Mouse (Mus musculus) hindbrain, embryonic 10.5 days (tissue): ENCODE measurements around the gene Shc1. TPM values are rescaled to one million over a fixed set of nuclear protein-coding genes. Genes with fewer than 3 reads are reported as not detected.

Experiments used
- DNase-seq: peaks from one replicate; pipeline ENCODE4 v3.0.0-alpha.2; 2017; ENCODE audit warnings: low spot score
- H3K27ac ChIP-seq: fragments of 300-500 bp; sonication (generic); 2 replicates; pipeline ENCODE4 v1.5.1; 2016; ENCODE audit warnings: mild to moderate bottlenecking, moderate library complexity
- H3K27me3 ChIP-seq: fragments of 300-500 bp; sonication (generic); 2 replicates; pipeline ENCODE4 v1.6.1; 2016; ENCODE audit warnings: mild to moderate bottlenecking; ENCODE audit not compliant: poor library complexity, insufficient read depth, severe bottlenecking
- H3K36me3 ChIP-seq: fragments of 300-500 bp; sonication (generic); 2 replicates; pipeline ENCODE4 v1.6.1; 2016; ENCODE audit warnings: mild to moderate bottlenecking, moderate library complexity
- H3K4me1 ChIP-seq: fragments of 300-500 bp; sonication (generic); replicated peaks from 2 replicates; pipeline ENCODE4 v1.6.1; 2016; ENCODE audit warnings: mild to moderate bottlenecking
- H3K4me3 ChIP-seq: fragments of 300-500 bp; sonication (generic); 2 replicates; pipeline ENCODE4 v1.5.1; 2016; ENCODE audit warnings: mild to moderate bottlenecking, moderate library complexity
- H3K9me3 ChIP-seq: fragments of 300-500 bp; sonication (generic); 2 replicates; pipeline ENCODE4 v1.6.1; 2016; ENCODE audit warnings: mild to moderate bottlenecking, moderate library complexity
- WGBS: fragments of 180-500 bp; shearing (Covaris S2); methylation state at CpG from one replicate; pipeline ENCODE4 v1.1.7; 2016; 5-methylcytosine and 5-hydroxymethylcytosine counted together
- polyA plus RNA-seq: library from polyadenylated mRNA; unstranded; fragments of >200 nt; fragmentation: Nextera tagmentation; extraction: Ambion mirVana; gene quantifications from 2 replicates; pipeline ENCODE4 v1.2.1, GENCODE M21; 2016

Shc1 gene
- polyA plus RNA-seq, 1 experiment from 2014 or later, result 58.3 TPM

DNA sequence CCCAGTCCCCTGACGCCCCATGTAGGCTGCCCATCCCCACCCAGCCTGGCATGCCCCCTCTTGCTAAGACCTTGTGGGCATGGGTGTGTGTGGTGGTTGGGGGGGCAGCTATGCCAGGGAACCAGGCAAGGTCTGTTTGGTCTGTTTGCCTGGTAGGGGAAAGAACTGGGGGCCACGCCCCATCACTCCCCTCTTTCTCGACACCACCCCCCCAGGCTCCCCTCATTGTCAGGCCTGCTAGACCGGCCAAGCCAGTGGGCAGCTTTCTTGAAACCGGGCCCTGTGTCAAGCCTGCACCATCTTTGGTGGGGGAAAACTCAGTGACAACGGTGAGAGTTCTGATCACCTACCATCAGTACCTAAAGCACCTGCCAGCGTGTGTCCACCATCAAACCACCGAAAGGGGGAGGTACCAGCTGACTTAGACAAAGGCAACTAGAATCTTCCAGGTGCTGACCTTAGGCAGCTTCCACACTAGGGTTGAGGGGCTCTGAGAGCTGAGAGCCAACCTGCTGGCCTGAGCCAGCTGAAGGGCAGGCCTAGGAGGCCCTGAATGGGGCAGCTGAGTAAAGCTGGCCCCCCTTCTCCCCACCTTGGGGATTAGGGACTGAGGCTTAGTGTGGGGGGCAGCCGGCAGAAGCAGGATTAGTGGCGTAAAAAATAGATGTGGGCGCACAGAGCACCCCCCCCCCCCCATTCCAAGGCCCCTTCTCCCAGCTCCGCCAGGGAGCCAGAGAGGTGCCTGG, 33.7 kb upstream of the Shc1 start:
- Histone ChIP-seq H3K27me3 (peaks cover 6% of the 10 kb centered on the region; the same call in 1 of the 2 replicates), H3K36me3 (peaks cover 16% of the 10 kb centered on the region; the same call in 1 of the 2 replicates), H3K27ac (peak overlapping the region; percentile 50), H3K9me3 (no peaks in the 10 kb centered on the region), H3K4me1 (peaks cover 48% of the 10 kb centered on the region), H3K4me3 (peak overlapping the region; percentile 2; the same call in 1 of the 2 replicates)
- WGBS, result 70% methylated on average over 12 of the region's 12 CpGs
- no peak for DNase-seq

DNA sequence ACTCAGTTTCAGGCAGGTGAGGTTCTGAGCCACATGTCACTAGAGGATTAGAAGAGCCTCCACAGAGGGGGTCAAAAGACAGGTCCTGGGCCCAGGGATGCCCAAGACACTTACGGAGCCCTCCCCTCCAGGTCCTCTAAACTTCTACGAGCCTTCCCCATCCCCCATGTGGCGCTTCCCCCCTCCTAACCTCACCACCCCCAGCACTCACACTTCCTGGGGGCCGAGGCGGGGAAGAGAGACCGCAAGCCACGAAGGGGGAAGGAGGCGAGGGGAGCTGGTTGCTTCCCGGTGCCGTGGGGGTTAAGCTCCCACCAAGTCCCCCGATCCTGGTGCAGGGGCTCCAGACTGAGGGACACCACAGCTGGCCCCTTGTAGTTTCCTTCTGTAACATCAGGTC, 32.8 kb upstream of the Shc1 start:
- Histone ChIP-seq H3K9me3 (no peaks in the 10 kb centered on the region), H3K36me3 (peaks cover 8% of the 10 kb centered on the region; the same call in 1 of the 2 replicates), H3K27ac (no peak overlapping the region), H3K4me1 (peaks cover 48% of the 10 kb centered on the region), H3K4me3 (no peak overlapping the region), H3K27me3 (peaks cover 11% of the 10 kb centered on the region)
- 43% methylated on average over 11 of the region's 11 CpGs for WGBS
- DNase-seq, result no peak

DNA sequence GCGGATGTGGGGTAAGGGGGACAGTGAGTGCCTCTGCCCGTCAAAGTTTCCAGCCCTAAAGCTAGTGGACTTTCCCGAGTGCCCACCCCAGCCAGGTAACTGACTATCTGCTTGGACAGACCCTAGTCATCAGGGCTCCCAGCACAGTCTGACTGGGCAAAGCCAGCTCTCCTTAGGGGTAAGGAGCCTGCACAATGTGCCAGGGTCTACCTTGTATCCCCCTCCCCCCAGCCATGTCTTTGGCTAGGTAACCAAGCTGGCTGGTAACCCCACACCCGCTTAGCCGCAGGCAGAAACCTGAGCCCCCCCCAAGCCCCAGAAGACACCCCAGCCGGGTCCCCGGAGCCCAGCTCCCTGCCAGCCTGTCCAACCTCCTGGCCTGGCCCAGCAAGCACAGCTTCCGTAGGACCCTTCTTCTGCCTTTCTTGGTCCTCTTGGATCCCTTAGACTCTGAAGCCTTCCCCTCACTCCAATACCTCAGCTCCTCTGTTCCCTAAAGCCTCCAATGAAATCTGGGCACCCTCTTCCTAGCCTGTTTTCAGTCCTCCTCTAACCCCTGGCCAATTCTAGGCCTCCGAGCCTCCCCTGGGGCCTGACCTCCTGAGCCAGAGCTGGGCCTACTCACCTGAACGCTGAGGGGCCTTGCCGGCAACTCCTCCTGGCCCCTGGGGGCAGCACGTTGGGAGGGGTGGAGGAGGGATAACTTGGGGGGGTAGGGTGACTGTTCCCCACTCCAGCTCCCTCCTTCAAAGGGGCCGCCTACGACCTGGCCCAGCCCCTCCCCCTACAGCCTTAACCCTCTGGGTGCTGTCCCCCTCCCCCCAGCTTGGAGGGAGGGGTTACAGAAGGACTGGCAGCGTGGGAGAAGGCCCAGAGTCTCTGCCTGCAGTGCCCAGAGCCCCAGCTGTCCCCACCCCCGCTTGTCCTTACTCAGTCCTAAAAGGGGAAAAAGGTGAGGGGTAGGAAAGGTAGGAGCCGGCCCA, 31.5 kb upstream of the Shc1 start:
- no peaks in the 10 kb centered on the region for H3K9me3 ChIP-seq
- 45% methylated on average over 17 of the region's 17 CpGs for WGBS
- no peak for DNase-seq
- H3K27me3 ChIP-seq, result peaks cover 23% of the 10 kb centered on the region
- peaks cover 61% of the 10 kb centered on the region for H3K4me1 ChIP-seq
- H3K4me3 ChIP-seq, result no peak overlapping the region; the same call in 1 of the 2 replicates
- no peaks in the 10 kb centered on the region for H3K36me3 ChIP-seq
- peak overlapping the region; percentile 36 for H3K27ac ChIP-seq

DNA sequence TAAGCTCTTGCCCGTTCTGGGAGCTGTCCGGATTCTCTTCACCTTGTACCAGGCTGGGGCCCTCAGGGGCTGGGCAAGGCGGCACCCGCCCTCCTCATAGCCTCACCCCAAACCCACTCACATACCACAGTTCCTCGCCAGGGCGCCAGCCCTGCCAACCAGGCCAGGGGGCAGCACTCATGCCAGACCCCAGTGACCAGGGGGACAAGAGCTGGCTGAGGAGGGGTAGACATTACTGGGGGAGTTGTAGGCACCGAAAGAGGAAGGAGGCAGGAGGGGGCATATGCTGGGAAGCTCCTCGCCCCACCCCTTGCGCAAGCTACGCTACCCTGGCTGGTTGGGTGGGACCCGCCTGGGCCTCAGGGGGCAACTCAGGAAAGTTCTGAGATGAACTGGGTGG, 30.6 kb upstream of the Shc1 start:
- H3K4me1 ChIP-seq, result peaks cover 70% of the 10 kb centered on the region
- H3K9me3 ChIP-seq, result no peaks in the 10 kb centered on the region

DNA sequence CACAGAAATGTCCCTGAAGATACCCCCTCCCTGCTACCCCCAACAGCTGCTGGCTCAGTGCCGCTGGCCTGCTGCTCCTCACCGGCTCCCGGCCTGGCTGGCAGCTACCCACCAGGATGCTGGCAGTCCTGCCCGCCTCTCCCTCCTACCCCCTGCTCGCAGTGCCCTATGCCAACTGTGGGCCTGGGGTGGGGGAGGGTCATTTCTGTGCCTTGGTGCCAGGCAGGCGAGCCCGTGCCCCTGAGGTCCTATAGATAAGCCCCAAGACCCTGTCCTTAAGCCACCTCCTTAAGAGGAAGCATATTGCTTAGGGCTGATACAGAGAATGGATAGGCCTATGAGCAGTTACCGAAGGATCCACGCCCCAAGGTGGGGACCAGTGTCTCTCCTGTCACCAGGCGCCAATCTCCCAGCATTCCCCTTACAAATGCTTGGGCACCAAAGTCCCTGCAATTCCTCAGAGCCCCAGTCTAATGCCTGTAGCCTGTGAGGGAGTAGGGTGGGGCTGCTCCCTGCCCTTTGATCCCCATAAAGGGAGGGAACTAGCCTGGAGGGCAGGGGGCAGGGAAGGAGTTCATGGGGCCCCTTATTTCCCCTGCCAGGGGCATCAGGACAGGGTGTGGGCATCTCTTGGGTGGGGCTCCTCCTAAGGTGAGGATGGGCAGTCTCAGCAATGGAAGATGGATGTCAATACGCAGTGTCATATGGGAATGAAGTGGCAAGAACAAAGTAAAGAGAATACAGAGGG, 29.9 kb upstream of the Shc1 start:
- H3K27me3 ChIP-seq, result peaks cover 38% of the 10 kb centered on the region
- H3K9me3 ChIP-seq, result no peaks in the 10 kb centered on the region
- H3K36me3 ChIP-seq, result no peaks in the 10 kb centered on the region
- H3K27ac ChIP-seq, result 0 out of 2 replicates have a peak overlapping the region, but pooled peaks have one; percentile 42
- DNase-seq, result no peak
- WGBS, result 77% methylated on average over 11 of the region's 11 CpGs
- H3K4me3 ChIP-seq, result no peak overlapping the region
- H3K4me1 ChIP-seq, result peaks cover 77% of the 10 kb centered on the region

More for the DNA sequence above, 30.6 kb upstream of the Shc1 start:
- DNase-seq, result no peak
- H3K36me3 ChIP-seq, result no peaks in the 10 kb centered on the region
- peaks cover 32% of the 10 kb centered on the region for H3K27me3 ChIP-seq
- H3K4me3 ChIP-seq, result no peak overlapping the region
- WGBS, result 77% methylated on average over 11 of the region's 11 CpGs
- H3K27ac ChIP-seq, result no peak overlapping the region

DNA sequence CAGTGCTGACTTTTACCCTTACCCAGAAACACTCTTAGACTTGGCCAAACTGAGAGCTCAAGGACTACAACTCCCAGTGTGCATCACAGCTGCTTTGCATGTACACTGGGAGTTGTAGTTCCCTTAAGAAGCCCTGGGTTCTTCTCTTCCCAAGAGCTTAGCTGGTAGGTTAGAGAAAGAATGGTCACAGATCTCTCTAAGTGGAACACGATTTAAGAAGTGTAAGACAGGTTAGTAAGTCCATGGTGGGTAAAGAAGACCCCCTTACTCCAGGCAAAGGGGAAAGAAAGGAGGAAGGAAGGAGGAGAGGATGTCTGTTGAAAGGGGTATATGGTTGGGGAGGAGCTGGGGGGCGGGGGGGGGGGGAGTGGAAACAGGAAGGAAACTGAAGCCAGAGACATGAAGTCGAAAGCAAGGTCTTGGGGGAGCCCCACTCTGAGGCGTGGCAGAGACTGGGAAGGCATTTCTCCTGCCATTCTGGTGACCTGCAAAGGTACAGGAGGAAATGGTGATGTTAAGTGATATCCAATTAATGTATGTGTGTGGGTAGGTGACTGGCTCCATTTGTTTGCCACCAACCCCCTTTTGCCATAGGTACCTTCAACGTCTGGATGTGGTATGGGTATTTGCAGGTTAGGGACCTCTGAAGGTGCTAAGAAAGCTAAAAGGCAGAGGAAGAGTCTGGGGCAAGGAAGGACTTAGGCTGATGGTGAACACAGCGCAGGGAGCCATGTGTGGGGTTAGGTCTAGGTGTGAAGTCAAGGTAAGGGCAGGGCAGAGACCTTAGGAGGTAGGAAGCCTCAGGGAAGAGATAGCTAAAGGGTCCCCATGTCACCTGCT, 29.1 kb upstream of the Shc1 start:
- Histone ChIP-seq H3K9me3 (no peaks in the 10 kb centered on the region), H3K27me3 (peaks cover 38% of the 10 kb centered on the region), H3K27ac (no peak overlapping the region), H3K36me3 (no peaks in the 10 kb centered on the region), H3K4me1 (peaks cover 83% of the 10 kb centered on the region), H3K4me3 (no peak overlapping the region)
- DNase-seq, result no peak
- WGBS, result 65% methylated on average over 6 of the region's 6 CpGs

DNA sequence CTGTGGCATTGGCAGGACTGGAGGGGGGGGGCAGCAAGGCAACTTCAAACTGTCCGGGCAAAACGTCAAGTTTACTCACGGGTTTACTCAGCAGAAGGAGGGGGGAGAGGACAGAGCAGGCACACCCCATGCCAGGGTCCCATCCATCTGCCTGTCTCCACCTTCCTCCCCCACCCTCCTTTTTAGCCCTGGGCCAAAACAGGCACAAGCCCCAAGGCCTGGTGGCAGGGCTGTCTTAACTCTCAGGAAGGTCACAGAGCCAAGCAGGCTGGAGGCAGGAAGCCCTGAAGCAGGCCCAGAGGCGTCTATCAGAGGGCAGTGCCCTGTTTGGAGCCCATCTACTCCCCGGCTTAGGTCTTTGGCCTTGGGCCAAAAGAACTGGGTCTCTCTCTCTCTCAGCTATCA, 28.1 kb upstream of the Shc1 start:
- H3K27ac ChIP-seq, result 0 out of 2 replicates have a peak overlapping the region, but pooled peaks have one; percentile 90
- H3K27me3 ChIP-seq, result peaks cover 38% of the 10 kb centered on the region
- WGBS, result 66% methylated on average over 5 of the region's 5 CpGs
- peaks cover 83% of the 10 kb centered on the region for H3K4me1 ChIP-seq
- peak overlapping the region; percentile 77; the same call in 1 of the 2 replicates for H3K4me3 ChIP-seq
- H3K36me3 ChIP-seq, result no peaks in the 10 kb centered on the region
- H3K9me3 ChIP-seq, result no peaks in the 10 kb centered on the region
- no peak for DNase-seq

DNA sequence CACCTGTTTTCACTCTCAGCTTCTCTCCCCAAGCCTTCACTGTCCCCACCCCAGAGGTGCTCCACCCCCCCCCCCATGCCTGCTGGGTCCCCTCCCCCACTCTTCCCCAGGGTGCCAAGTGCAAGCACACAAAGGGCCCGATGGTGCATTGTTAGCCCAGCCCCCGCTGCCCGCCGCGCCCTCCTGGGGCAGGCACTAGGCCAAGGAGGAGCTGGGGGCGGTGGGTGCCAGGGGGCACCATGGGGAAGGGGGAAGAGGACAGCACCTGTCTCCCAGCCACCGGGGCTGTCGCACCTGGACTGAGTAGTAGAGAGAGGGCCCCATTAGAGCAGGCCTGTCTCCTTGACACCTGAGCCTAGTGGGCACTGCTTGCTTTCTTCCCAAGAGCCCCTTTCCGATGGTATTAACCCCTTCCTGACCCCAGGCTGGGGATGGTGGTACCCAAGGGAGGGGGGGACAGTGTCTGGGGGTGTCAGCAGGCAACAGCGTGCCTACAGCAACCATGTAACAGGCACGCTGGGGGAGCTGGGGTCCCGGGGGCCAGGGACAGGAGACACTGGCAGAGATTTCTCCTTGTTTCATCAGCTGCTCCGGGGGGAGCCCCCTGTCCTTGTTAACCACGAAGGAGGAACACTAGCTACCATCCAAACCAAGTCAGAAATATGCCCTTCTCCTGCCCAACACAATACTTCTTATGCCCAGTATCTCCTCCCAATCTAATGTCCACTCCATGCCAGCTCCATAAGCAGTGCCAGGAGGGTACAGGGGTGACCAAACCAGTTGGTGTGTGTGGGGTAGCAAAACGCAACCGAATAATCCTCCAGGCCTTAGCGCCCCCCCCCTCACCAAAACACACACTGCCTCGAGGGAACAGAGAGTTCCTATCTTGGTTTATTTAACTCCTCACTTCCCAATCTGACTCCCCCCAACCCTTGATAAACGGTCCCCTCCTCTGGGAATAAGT, 27.3 kb upstream of the Shc1 start:
- peaks cover 85% of the 10 kb centered on the region for H3K4me1 ChIP-seq

DNA sequence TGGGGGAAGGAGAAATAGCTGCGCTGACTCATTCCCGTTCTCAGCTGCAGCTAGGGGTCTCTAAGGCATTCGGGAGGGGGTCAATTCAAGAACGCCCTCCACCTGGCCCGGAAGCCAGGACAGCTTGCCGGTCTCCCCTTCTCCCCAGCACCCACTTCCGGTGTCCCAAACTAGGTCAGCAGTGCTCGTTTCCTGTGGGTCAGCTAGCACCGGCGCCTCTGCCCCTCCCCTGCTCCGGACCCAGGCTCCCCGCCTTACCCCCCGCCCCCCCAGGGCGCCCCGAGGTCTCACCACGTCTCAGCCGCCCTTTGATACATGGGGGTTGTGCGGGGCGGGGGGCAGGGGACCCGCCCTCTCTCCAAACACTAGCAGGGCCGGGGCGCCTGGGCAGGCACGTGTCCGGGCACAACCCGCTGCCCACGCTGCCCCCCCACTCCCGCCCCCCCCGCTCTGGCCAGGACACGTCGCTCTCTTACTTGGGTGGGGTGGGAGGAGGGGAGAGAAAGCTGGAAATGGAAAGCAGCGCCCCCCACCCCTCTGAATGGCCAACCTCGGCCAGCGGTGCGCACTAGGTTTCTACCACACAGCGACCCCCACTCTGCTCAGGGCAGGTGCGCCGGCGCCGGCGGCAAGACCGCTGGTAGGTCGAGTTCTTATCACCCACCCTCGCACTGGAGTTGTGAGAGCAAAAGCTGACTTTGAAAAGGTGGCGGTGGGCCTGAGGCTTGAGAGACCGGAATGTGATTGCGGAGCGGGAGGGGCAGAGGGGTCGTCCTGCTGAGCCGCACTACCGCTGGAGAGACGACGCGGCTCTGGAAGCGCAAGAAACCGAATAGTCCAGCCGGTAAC, 26.4 kb upstream of the Shc1 start:
- Histone ChIP-seq H3K36me3 (no peaks in the 10 kb centered on the region), H3K9me3 (no peaks in the 10 kb centered on the region), H3K4me1 (peaks cover 87% of the 10 kb centered on the region), H3K27ac (peak overlapping the region; percentile 90), H3K4me3 (peak overlapping the region; percentile 77), H3K27me3 (peaks cover 42% of the 10 kb centered on the region)
- under 1% methylated on average over 56 of the region's 56 CpGs for WGBS
- peak; percentile 59 for DNase-seq

More for the DNA sequence above, 27.3 kb upstream of the Shc1 start:
- DNase-seq, result no peak
- peak overlapping the region; percentile 77 for H3K4me3 ChIP-seq
- H3K9me3 ChIP-seq, result no peaks in the 10 kb centered on the region
- H3K27ac ChIP-seq, result peak overlapping the region; percentile 90
- H3K36me3 ChIP-seq, result no peaks in the 10 kb centered on the region
- WGBS, result 12% methylated on average over 19 of the region's 19 CpGs
- peaks cover 40% of the 10 kb centered on the region for H3K27me3 ChIP-seq

DNA sequence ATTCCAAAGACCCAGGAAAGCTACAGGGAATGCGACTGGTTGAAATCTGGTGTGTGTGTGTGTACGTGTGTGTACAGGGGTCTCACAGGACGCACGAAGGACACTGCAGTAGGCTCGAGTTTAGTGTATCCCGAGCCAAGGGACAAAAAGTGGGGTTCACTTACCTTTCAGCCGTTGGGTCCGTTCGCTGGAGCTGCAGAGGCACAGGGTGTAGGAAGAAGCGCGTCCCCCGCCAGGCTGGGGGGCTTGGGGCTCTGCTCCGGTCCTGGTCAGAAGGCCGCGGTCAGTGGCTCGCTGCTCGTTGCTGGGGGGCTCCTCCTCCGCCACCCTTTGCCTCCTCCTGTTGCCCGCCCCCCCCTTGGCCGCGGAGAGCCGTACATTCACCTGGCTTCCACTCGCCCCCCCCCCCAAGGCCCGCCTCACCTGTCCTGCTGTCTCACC, 25.4 kb upstream of the Shc1 start:
- no peaks in the 10 kb centered on the region for H3K36me3 ChIP-seq
- peaks cover 80% of the 10 kb centered on the region for H3K4me1 ChIP-seq
- H3K27me3 ChIP-seq, result peaks cover 42% of the 10 kb centered on the region
- under 1% methylated on average over 23 of the region's 24 CpGs for WGBS
- peak; percentile 29 for DNase-seq
- H3K9me3 ChIP-seq, result no peaks in the 10 kb centered on the region
- H3K27ac ChIP-seq, result peak overlapping the region; percentile 90
- H3K4me3 ChIP-seq, result peak overlapping the region; percentile 77
